Mouse (Mus musculus) neural tube, embryonic 12.5 days (tissue): Measurements from ENCODE around the gene Atp2a1. TPM values are rescaled to one million over a fixed set of nuclear protein-coding genes. Genes with fewer than 3 reads are reported as not detected.
A peak's percentile ranks its signal among the peaks of the same experiment; 100 is the strongest.
"Not testable (repeated sequence)": the region's sequence is repeated elsewhere in the genome, so short reads cannot be mapped to it uniquely, and the experiment has no call there.

Experiments used
- ATAC-seq: fragments of 200-750 bp; cut with Nextera tagmentation; 2 replicates; pipeline ENCODE4 v1.8.0; 2017; ENCODE audit warnings: low read depth, mild to moderate bottlenecking, moderate TSS enrichment, moderate library complexity; ENCODE audit not compliant: low FRiP score
- H3K27ac ChIP-seq: fragments of 300-500 bp; sonication (generic); 2 replicates; pipeline ENCODE4 v1.5.1; 2016
- H3K27me3 ChIP-seq: fragments of 300-500 bp; sonication (generic); replicated peaks from 2 replicates; pipeline ENCODE4 v1.6.1; 2016; ENCODE audit warnings: mild to moderate bottlenecking
- H3K36me3 ChIP-seq: fragments of 300-500 bp; sonication (generic); 2 replicates; pipeline ENCODE4 v1.6.1; 2016; ENCODE audit warnings: mild to moderate bottlenecking
- H3K4me1 ChIP-seq: fragments of 300-500 bp; sonication (generic); 2 replicates; pipeline ENCODE4 v1.6.1; 2016
- H3K4me2 ChIP-seq: fragments of 300-500 bp; sonication (generic); replicated peaks from 2 replicates; pipeline ENCODE4 v1.6.1; 2016; ENCODE audit warnings: mild to moderate bottlenecking
- H3K4me3 ChIP-seq: fragments of 300-500 bp; sonication (generic); 2 replicates; pipeline ENCODE4 v1.5.1; 2016
- H3K9ac ChIP-seq: fragments of 300-500 bp; sonication (generic); 2 replicates; pipeline ENCODE4 v1.6.1; 2016; ENCODE audit warnings: mild to moderate bottlenecking
- H3K9me3 ChIP-seq: fragments of 300-500 bp; sonication (generic); 2 replicates; pipeline ENCODE4 v1.6.1; 2016; ENCODE audit warnings: mild to moderate bottlenecking
- WGBS: fragments of 180-500 bp; shearing (Covaris S2); methylation state at CpG from one replicate; pipeline ENCODE4 v1.1.7; 2016; 5-methylcytosine and 5-hydroxymethylcytosine counted together
- polyA plus RNA-seq: library from polyadenylated mRNA; unstranded; fragments of >200 nt; fragmentation: Nextera tagmentation; extraction: Ambion mirVana; gene quantifications from 2 replicates; pipeline ENCODE4 v1.2.1, GENCODE M21; 2016

The Atp2a1 gene
- polyA plus RNA-seq, 1 experiment from 2014 or later, result 10.2 TPM

GRCm38 (mm10) chr7:126418496-126418895 lies 44.4 kb downstream of the Atp2a1 start:
- H3K9ac ChIP-seq, result no peak overlapping the region
- ATAC-seq, result no peak
- 77% methylated on average over 3 of the region's 3 CpGs for WGBS
- H3K4me1 ChIP-seq, result no peaks in the 10 kb centered on the region
- H3K9me3 ChIP-seq, result no peaks in the 10 kb centered on the region
- no peaks in the 10 kb centered on the region for H3K27me3 ChIP-seq
- H3K36me3 ChIP-seq, result no peaks in the 10 kb centered on the region
- H3K27ac ChIP-seq, result no peak overlapping the region
- H3K4me3 ChIP-seq, result no peak overlapping the region
- no peak overlapping the region for H3K4me2 ChIP-seq

- Histone ChIP-seq H3K4me3 (no peak overlapping the region), H3K4me1 (no peaks in the 10 kb centered on the region), H3K27me3 (no peaks in the 10 kb centered on the region), H3K9me3 (no peaks in the 10 kb centered on the region), H3K9ac (no peak overlapping the region), H3K36me3 (no peaks in the 10 kb centered on the region), H3K4me2 (no peak overlapping the region), H3K27ac (no peak overlapping the region)
- WGBS, result 83% methylated on average over 4 of the region's 4 CpGs
- ATAC-seq, result no peak
Observed at GRCm38 (mm10) chr7:126417606-126418005, 45.3 kb downstream of the Atp2a1 start.

DNA sequence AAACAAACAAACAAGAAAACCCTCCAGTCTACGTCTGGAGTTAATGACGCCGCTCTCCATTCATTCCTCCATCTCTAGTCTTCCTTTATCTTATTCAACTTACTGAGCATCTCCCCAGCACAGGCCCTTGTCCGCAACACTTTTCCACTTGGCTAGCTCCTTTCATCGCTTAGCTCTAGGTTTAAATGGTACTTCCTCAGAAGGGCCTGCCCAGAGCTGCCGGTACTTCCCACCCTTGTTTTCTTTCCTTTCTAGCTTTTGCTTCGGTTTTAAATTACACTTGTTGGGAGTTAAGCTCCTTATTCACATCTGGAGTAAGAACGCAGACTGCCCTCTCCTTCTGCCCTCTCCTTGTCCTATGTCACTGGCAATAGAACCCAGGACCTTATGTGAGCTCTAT lies 45.9 kb downstream of the Atp2a1 start:
- Histone ChIP-seq H3K9me3 (no peaks in the 10 kb centered on the region), H3K4me2 (no peak overlapping the region), H3K4me3 (no peak overlapping the region), H3K4me1 (no peaks in the 10 kb centered on the region), H3K9ac (no peak overlapping the region), H3K27me3 (no peaks in the 10 kb centered on the region), H3K36me3 (no peaks in the 10 kb centered on the region), H3K27ac (no peak overlapping the region)
- ATAC-seq, result no peak
- 22% methylated on average over 8 of the region's 8 CpGs for WGBS

- WGBS, result 67% methylated on average over 2 of the region's 2 CpGs
- no peak overlapping the region for H3K27ac ChIP-seq
- H3K36me3 ChIP-seq, result no peaks in the 10 kb centered on the region
- no peaks in the 10 kb centered on the region for H3K27me3 ChIP-seq
- H3K4me1 ChIP-seq, result no peaks in the 10 kb centered on the region
- H3K9me3 ChIP-seq, result no peaks in the 10 kb centered on the region
- H3K4me3 ChIP-seq, result no peak overlapping the region
- ATAC-seq, result no peak
- no peak overlapping the region for H3K4me2 ChIP-seq
- no peak overlapping the region for H3K9ac ChIP-seq
Observed at GRCm38 (mm10) chr7:126416615-126417014, 46.3 kb downstream of the Atp2a1 start.

GRCm38 (mm10) chr7:126414725-126415124 lies 48.2 kb downstream of the Atp2a1 start, which contains the start of gene Cd19:
Gene Cd19, minus strand, starts transcription at chr7:126414889.
- no peaks in the 10 kb centered on the region for H3K4me1 ChIP-seq
- no peak within 1 kb of the TSS for H3K27ac ChIP-seq
- no peak for ATAC-seq
- no peak within 1 kb of the TSS for H3K9ac ChIP-seq
- H3K9me3 ChIP-seq, result no peaks in the 10 kb centered on the region
- no peak within 1 kb of the TSS for H3K4me2 ChIP-seq
- H3K36me3 ChIP-seq, result no peaks in the 10 kb centered on the region
- no peak within 1 kb of the TSS for H3K4me3 ChIP-seq
- no peaks in the 10 kb centered on the region for H3K27me3 ChIP-seq
- 93% methylated on average over 6 of the region's 6 CpGs for WGBS

DNA sequence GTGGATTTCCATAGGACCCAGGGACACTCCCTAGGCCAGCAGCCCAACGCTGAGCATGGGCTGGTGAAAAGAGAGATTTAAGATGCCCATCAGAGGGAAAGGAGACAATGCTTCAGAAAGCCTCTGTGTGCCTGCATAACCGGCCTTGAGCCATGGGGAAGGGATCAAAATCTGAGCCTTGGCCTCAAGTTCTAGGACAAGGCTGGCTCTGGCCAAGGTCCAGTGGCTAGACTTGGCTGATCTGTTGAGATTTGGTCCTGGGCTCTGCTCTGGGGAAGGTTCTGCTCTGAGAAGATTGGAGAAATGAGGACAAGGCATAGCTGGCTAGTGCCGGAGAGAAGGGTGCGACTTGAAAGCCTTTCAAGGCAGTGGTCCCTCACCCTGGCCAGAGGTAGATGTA lies 51.8 kb downstream of the Atp2a1 start:
- no peak overlapping the region for H3K4me3 ChIP-seq

DNA sequence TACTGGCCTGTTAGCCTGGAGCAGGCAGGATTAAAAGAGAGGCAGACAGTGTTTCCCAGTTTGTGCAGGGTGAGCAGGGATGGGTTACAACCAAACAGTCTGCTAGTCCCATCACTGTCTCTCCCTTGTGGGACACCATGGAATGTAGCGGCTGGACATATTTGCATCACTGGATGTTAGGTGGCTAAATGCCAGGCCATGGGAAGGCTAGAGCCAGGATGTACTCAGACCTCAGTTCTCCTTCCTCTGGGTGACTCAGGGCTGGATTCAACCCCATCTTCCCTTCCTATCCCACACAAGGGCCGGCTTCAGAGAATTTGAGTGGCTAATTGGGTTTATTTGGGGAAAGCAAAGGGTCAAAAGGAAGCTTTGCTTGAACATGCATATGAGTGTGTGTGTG lies 54.2 kb downstream of the Atp2a1 start:
- Histone ChIP-seq H3K4me3 (no peak overlapping the region), H3K4me1 (no peaks in the 10 kb centered on the region), H3K4me2 (no peak overlapping the region), H3K36me3 (no peaks in the 10 kb centered on the region), H3K27ac (no peak overlapping the region), H3K9me3 (no peaks in the 10 kb centered on the region), H3K9ac (no peak overlapping the region), H3K27me3 (0 out of 2 replicates have a peak, but pooled peaks cover 3% of the 10 kb centered on the region)
- ATAC-seq, result no peak
- WGBS, result 90% methylated on average over 2 of the region's 2 CpGs

More for the DNA sequence above, 51.8 kb downstream of the Atp2a1 start:
- 85% methylated on average over 4 of the region's 4 CpGs for WGBS
- H3K27me3 ChIP-seq, result 0 out of 2 replicates have a peak, but pooled peaks cover 3% of the 10 kb centered on the region
- no peak overlapping the region for H3K9ac ChIP-seq
- H3K36me3 ChIP-seq, result no peaks in the 10 kb centered on the region
- H3K4me2 ChIP-seq, result no peak overlapping the region
- H3K4me1 ChIP-seq, result no peaks in the 10 kb centered on the region
- H3K9me3 ChIP-seq, result no peaks in the 10 kb centered on the region
- no peak overlapping the region for H3K27ac ChIP-seq
- no peak for ATAC-seq

DNA sequence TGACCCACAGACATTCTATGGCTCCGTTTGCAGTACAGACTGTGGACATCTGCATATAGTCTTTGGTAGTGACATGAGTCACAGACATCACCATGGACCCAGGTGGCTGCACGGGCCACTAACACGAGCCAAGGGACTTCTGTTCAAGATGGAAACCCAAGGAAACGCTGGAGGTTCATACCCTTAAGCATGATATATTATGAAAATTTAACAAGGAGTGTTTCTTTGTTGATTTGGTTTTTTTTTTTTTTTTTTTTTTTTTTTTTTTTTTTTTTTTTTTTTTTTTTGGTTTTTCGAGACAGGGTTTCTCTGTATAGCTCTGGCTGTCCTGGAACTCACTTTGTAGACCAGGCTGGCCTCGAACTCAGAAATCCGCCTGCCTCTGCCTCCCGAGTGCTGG lies 60.4 kb downstream of the Atp2a1 start:
- not testable (repeated sequence) for H3K4me2 ChIP-seq, H3K27ac ChIP-seq, H3K4me1 ChIP-seq, ATAC-seq, H3K9ac ChIP-seq, H3K4me3 ChIP-seq, H3K9me3 ChIP-seq, H3K36me3 ChIP-seq, H3K27me3 ChIP-seq
- 77% methylated on average over 8 of the region's 8 CpGs for WGBS

GRCm38 (mm10) chr7:126399548-126399947 lies 63.4 kb downstream of the Atp2a1 start:
- Histone ChIP-seq H3K4me2 (no peak overlapping the region), H3K27ac (no peak overlapping the region), H3K27me3 (no peaks in the 10 kb centered on the region), H3K36me3 (no peaks in the 10 kb centered on the region), H3K9me3 (no peaks in the 10 kb centered on the region), H3K9ac (no peak overlapping the region), H3K4me3 (no peak overlapping the region), H3K4me1 (peaks cover 7% of the 10 kb centered on the region)
- WGBS, result 13% methylated on average over 5 of the region's 5 CpGs
- no peak for ATAC-seq

- H3K36me3 ChIP-seq, result no peaks in the 10 kb centered on the region
- H3K27ac ChIP-seq, result no peak overlapping the region
- no peaks in the 10 kb centered on the region for H3K9me3 ChIP-seq
- 90% methylated on average over 4 of the region's 4 CpGs for WGBS
- H3K9ac ChIP-seq, result no peak overlapping the region
- no peak for ATAC-seq
- H3K4me2 ChIP-seq, result no peak overlapping the region
- H3K27me3 ChIP-seq, result no peaks in the 10 kb centered on the region
- H3K4me1 ChIP-seq, result peaks cover 7% of the 10 kb centered on the region
- no peak overlapping the region for H3K4me3 ChIP-seq
Observed at GRCm38 (mm10) chr7:126397822-126398221, 65.1 kb downstream of the Atp2a1 start.

DNA sequence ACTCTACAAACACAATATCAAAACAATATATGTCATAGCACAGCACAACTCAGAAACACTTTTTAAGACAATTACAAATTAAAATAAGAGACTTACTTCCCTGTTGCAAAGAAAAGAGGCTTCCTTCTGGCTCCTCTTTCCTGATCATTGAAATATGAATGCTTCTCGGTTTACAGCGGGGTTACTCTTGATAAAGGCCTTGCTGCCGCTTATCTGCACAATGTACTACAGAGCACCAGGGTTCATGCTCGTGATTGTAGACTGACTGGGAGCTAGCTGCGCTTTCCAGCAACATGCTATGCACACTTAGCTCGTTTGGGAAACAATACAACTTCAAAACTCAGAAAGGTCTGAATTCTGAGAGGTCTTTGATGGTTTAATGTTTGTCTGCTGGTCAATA lies 65.7 kb downstream of the Atp2a1 start:
- Histone ChIP-seq H3K9me3 (no peaks in the 10 kb centered on the region), H3K4me3 (no peak overlapping the region), H3K4me2 (0 out of 2 replicates have a peak overlapping the region, but pooled peaks have one; percentile 32), H3K9ac (no peak overlapping the region), H3K4me1 (peaks cover 7% of the 10 kb centered on the region), H3K27ac (no peak overlapping the region), H3K27me3 (no peaks in the 10 kb centered on the region), H3K36me3 (no peaks in the 10 kb centered on the region)
- ATAC-seq, result no peak
- WGBS, result 57% methylated on average over 6 of the region's 6 CpGs

GRCm38 (mm10) chr7:126396298-126397119 lies 66.4 kb downstream of the Atp2a1 start, which contains the start of gene Nfatc2ip:
Gene Nfatc2ip, minus strand, starts transcription at chr7:126396737.
- ATAC-seq, result peak; percentile 100
- no peaks in the 10 kb centered on the region for H3K9me3 ChIP-seq
- H3K4me1 ChIP-seq, result peaks cover 7% of the 10 kb centered on the region
- peak within 1 kb of the TSS; percentile 72 for H3K9ac ChIP-seq
- H3K4me2 ChIP-seq, result peak within 1 kb of the TSS; percentile 73
- H3K27me3 ChIP-seq, result no peaks in the 10 kb centered on the region
- H3K4me3 ChIP-seq, result peak within 1 kb of the TSS; percentile 68
- H3K27ac ChIP-seq, result no peak within 1 kb of the TSS
- 0 out of 2 replicates have a peak, but pooled peaks cover 3% of the 10 kb centered on the region for H3K36me3 ChIP-seq
- 0% methylated on average over 59 of the region's 59 CpGs for WGBS
